Mouse (Mus musculus): ENCODE measurements at regions not wholly inside any gene's neighbourhood (a gene's known extent, or its start where the extent isn't known, plus 50 kb on each side); places are given as distances from the start of the nearest gene placed in this dataset.

- no peak for DNase-seq (ENCODE audit: low spot score in 2 of 2)
Measured at GRCm38 (mm10) chr2:61354104-61354503, 224.3 kb upstream of the Tank start.

- DNase-seq (ENCODE audit: low spot score in 2 of 2), result no peak
Measured at GRCm38 (mm10) chr2:61347451-61347850, 230.9 kb upstream of the Tank start.

- no peak for DNase-seq (ENCODE audit: low spot score in 2 of 2)
Measured at GRCm38 (mm10) chr2:61346012-61346760, 232.2 kb upstream of the Tank start.

GRCm38 (mm10) chr2:61345311-61345710 is 233.1 kb upstream of the Tank start:
- DNase-seq (ENCODE audit: low spot score in 2 of 2), result no peak

- no peak for DNase-seq (ENCODE audit: low spot score in 2 of 2)
Measured at GRCm38 (mm10) chr2:61344556-61345131, 233.7 kb upstream of the Tank start.

GRCm38 (mm10) chr2:61341254-61341653 is 237.1 kb upstream of the Tank start:
- DNase-seq (ENCODE audit: low spot score in 2 of 2), result no peak

- no peak for DNase-seq (ENCODE audit: low spot score in 2 of 2)
Measured at GRCm38 (mm10) chr2:61319226-61319625, 259.2 kb upstream of the Tank start.

- DNase-seq (ENCODE audit: low spot score in 2 of 2), result no peak
Measured at GRCm38 (mm10) chr2:61310405-61310804, 268.0 kb upstream of the Tank start.

GRCm38 (mm10) chr2:61309219-61309618 is 269.2 kb upstream of the Tank start:
- no peak for DNase-seq (ENCODE audit: low spot score in 2 of 2)

GRCm38 (mm10) chr2:61297135-61297534 is 281.2 kb upstream of the Tank start:
- DNase-seq (ENCODE audit: low spot score in 2 of 2), result no peak

GRCm38 (mm10) chr2:61296606-61297005 is 281.8 kb upstream of the Tank start:
- DNase-seq (ENCODE audit: low spot score in 2 of 2), result no peak

GRCm38 (mm10) chr2:61295261-61295964 is 283.0 kb upstream of the Tank start:
- no peak for DNase-seq (ENCODE audit: low spot score in 2 of 2)

GRCm38 (mm10) chr2:61288246-61288645 is 290.1 kb upstream of the Tank start:
- DNase-seq (ENCODE audit: low spot score in 2 of 2), result no peak

GRCm38 (mm10) chr2:61284706-61285105 is 293.7 kb upstream of the Tank start:
- DNase-seq (ENCODE audit: low spot score in 2 of 2), result no peak

- no peak for DNase-seq (ENCODE audit: low spot score in 2 of 2)
Measured at GRCm38 (mm10) chr2:61283829-61284601, 294.4 kb upstream of the Tank start.

GRCm38 (mm10) chr2:61272721-61273120 is 305.7 kb upstream of the Tank start:
- DNase-seq (ENCODE audit: low spot score in 2 of 2), result no peak

- DNase-seq (ENCODE audit: low spot score in 2 of 2), result no peak
Measured at GRCm38 (mm10) chr2:61267706-61268105, 304.7 kb upstream of the Rbms1 start.

GRCm38 (mm10) chr2:61250068-61250800 is 287.2 kb upstream of the Rbms1 start:
- DNase-seq (ENCODE audit: low spot score in 2 of 2), result no peak

GRCm38 (mm10) chr2:61247956-61248355 is 285.0 kb upstream of the Rbms1 start:
- DNase-seq (ENCODE audit: low spot score in 2 of 2), result no peak

GRCm38 (mm10) chr2:61247336-61247735 is 284.3 kb upstream of the Rbms1 start:
- no peak for DNase-seq (ENCODE audit: low spot score in 2 of 2)

- no peak for DNase-seq (ENCODE audit: low spot score in 2 of 2)
Measured at GRCm38 (mm10) chr2:61246691-61247258, 283.8 kb upstream of the Rbms1 start.
